Mouse (Mus musculus) ES-E14 (cell line): ENCODE measurements around the gene Sh3d21.

ENCODE experiments used
- CHD2 ChIP-seq: IDR thresholded peaks from 2 replicates; pipeline ENCODE4 v1.6.1; 2014; ENCODE audit warnings: mild to moderate bottlenecking, low read depth, low read length, inconsistent platforms
- HCFC1 ChIP-seq: IDR thresholded peaks from 2 replicates; pipeline ENCODE4 v1.6.1; 2012; ENCODE audit warnings: low read length, inconsistent platforms, borderline replicate concordance; ENCODE audit not compliant: insufficient read depth
- MAFK ChIP-seq: IDR thresholded peaks from 2 replicates; pipeline ENCODE4 v1.6.1; 2014; ENCODE audit warnings: mild to moderate bottlenecking, low read depth, low read length, inconsistent platforms; ENCODE audit not compliant: insufficient read depth
- ZC3H11A ChIP-seq: IDR thresholded peaks from 2 replicates; pipeline ENCODE4 v1.6.1; 2012; ENCODE audit warnings: low read depth, mild to moderate bottlenecking, inconsistent platforms, low read length, borderline replicate concordance
- ZNF384 ChIP-seq: IDR thresholded peaks from 2 replicates; pipeline ENCODE4 v1.6.1; 2012; ENCODE audit warnings: low read depth, low read length, inconsistent platforms

- TF ChIP-seq CHD2 (no peak), ZC3H11A (no peak), ZNF384 (no peak), MAFK (no peak), HCFC1 (no peak)
Measured at GRCm38 (mm10) chr4:126163067-126163659, at the start of gene Sh3d21.
